Mouse (Mus musculus): ENCODE results near the gene Hist1h3g. TPM values are rescaled to one million over a fixed set of nuclear protein-coding genes. Genes with fewer than 3 reads are reported as not detected.

Hist1h3g gene
- polyA plus RNA-seq, 1 experiment from 2014 or later: 8.2 TPM

- peak overlapping the region; percentile 78 for H3K27ac ChIP-seq (ENCODE audit: low read depth, low read length)
- H3K9me3 ChIP-seq (ENCODE audit: control insufficient read depth, low read length): no peaks in the 10 kb centered on the region
- H3K4me1 ChIP-seq (ENCODE audit: control insufficient read depth, insufficient read depth, low read length): 0 out of 2 replicates have a peak, but pooled peaks cover 11% of the 10 kb centered on the region
- no peak for ATAC-seq (ENCODE audit: low FRiP score, low TSS enrichment)
- H3K27me3 ChIP-seq (ENCODE audit: control insufficient read depth, insufficient read depth, low read length): no peaks in the 10 kb centered on the region
- H3K36me3 ChIP-seq (ENCODE audit: control insufficient read depth, insufficient read depth, low read length): no peaks in the 10 kb centered on the region
- H3K4me3 ChIP-seq (ENCODE audit: low read length): peak overlapping the region; percentile 54
- 43% methylated on average over 6 of the region's 6 CpGs for WGBS
- H3K9ac ChIP-seq (ENCODE audit: low read depth, low read length): peak overlapping the region; percentile 80; the same call in 1 of the 2 replicates
- peak overlapping the region; percentile 60 for H3K4me2 ChIP-seq (replicated peaks; ENCODE audit: low read depth, low read length)
These were observed 41.9 kb downstream of the Hist1h3g start for GRCm38 (mm10) chr13:23576906-23577639.

- WGBS: 98% methylated on average over 1 of the region's 1 CpGs
- no peak for ATAC-seq (ENCODE audit: low FRiP score, low TSS enrichment)
- Histone ChIP-seq H3K27ac (ENCODE audit: low read depth, low read length) (0 out of 2 replicates have a peak overlapping the region, but pooled peaks have one; percentile 37), H3K9me3 (ENCODE audit: control insufficient read depth, low read length) (no peaks in the 10 kb centered on the region), H3K27me3 (ENCODE audit: control insufficient read depth, insufficient read depth, low read length) (no peaks in the 10 kb centered on the region), H3K4me3 (ENCODE audit: low read length) (no peak overlapping the region), H3K4me2 (replicated peaks; ENCODE audit: low read depth, low read length) (no peak overlapping the region), H3K4me1 (ENCODE audit: control insufficient read depth, insufficient read depth, low read length) (peaks cover 13% of the 10 kb centered on the region), H3K9ac (ENCODE audit: low read depth, low read length) (no peak overlapping the region), H3K36me3 (ENCODE audit: control insufficient read depth, insufficient read depth, low read length) (no peaks in the 10 kb centered on the region)
These were observed 42.6 kb downstream of the Hist1h3g start for GRCm38 (mm10) chr13:23577835-23578234.

- Histone ChIP-seq H3K27me3 (ENCODE audit: control insufficient read depth, insufficient read depth, low read length) (no peaks in the 10 kb centered on the region), H3K4me2 (replicated peaks; ENCODE audit: low read depth, low read length) (peak within 1 kb of the TSS; percentile 81), H3K9me3 (ENCODE audit: control insufficient read depth, low read length) (no peaks in the 10 kb centered on the region), H3K4me1 (ENCODE audit: control insufficient read depth, insufficient read depth, low read length) (peaks cover 20% of the 10 kb centered on the region), H3K36me3 (ENCODE audit: control insufficient read depth, insufficient read depth, low read length) (no peaks in the 10 kb centered on the region), H3K4me3 (ENCODE audit: low read length) (peak within 1 kb of the TSS; percentile 56), H3K9ac (ENCODE audit: low read depth, low read length) (peak within 1 kb of the TSS; percentile 84), H3K27ac (ENCODE audit: low read depth, low read length) (peak within 1 kb of the TSS; percentile 97)
- ATAC-seq (ENCODE audit: low FRiP score, low TSS enrichment): peak; percentile 90
- WGBS: under 1% methylated on average over 43 of the region's 43 CpGs
These were observed 46.4 kb downstream of the Hist1h3g start, which contains the start of gene Hist1h4d for GRCm38 (mm10) chr13:23581408-23582218. Gene Hist1h4d (plus strand): TSS chr13:23581598.

GRCm38 (mm10) chr13:23582219-23583056, 47.2 kb downstream of the Hist1h3g start:
- ATAC-seq (ENCODE audit: low FRiP score, low TSS enrichment): no peak
- WGBS: 12% methylated on average over 6 of the region's 6 CpGs

GRCm38 (mm10) chr13:23583387-23584068, 48.3 kb downstream of the Hist1h3g start:
- Histone ChIP-seq H3K4me2 (replicated peaks; ENCODE audit: low read depth, low read length) (no peak overlapping the region), H3K4me1 (ENCODE audit: control insufficient read depth, insufficient read depth, low read length) (peaks cover 17% of the 10 kb centered on the region), H3K9me3 (ENCODE audit: control insufficient read depth, low read length) (no peaks in the 10 kb centered on the region), H3K9ac (ENCODE audit: low read depth, low read length) (no peak overlapping the region; the same call in 1 of the 2 replicates), H3K4me3 (ENCODE audit: low read length) (no peak overlapping the region), H3K27me3 (ENCODE audit: control insufficient read depth, insufficient read depth, low read length) (no peaks in the 10 kb centered on the region), H3K27ac (ENCODE audit: low read depth, low read length) (peak overlapping the region; percentile 97), H3K36me3 (ENCODE audit: control insufficient read depth, insufficient read depth, low read length) (no peaks in the 10 kb centered on the region)
- ATAC-seq (ENCODE audit: low FRiP score, low TSS enrichment): no peak

More at GRCm38 (mm10) chr13:23582219-23583056, 47.2 kb downstream of the Hist1h3g start:
- H3K27ac ChIP-seq (ENCODE audit: low read depth, low read length): peak overlapping the region; percentile 97
- peaks cover 17% of the 10 kb centered on the region for H3K4me1 ChIP-seq (ENCODE audit: control insufficient read depth, insufficient read depth, low read length)
- H3K27me3 ChIP-seq (ENCODE audit: control insufficient read depth, insufficient read depth, low read length): no peaks in the 10 kb centered on the region
- H3K4me3 ChIP-seq (ENCODE audit: low read length): peak overlapping the region; percentile 56
- H3K4me2 ChIP-seq (replicated peaks; ENCODE audit: low read depth, low read length): peak overlapping the region; percentile 81
- no peaks in the 10 kb centered on the region for H3K36me3 ChIP-seq (ENCODE audit: control insufficient read depth, insufficient read depth, low read length)
- peak overlapping the region; percentile 84 for H3K9ac ChIP-seq (ENCODE audit: low read depth, low read length)
- H3K9me3 ChIP-seq (ENCODE audit: control insufficient read depth, low read length): no peaks in the 10 kb centered on the region

GRCm38 (mm10) chr13:23584331-23584730, 49.1 kb downstream of the Hist1h3g start:
- Histone ChIP-seq H3K27ac (ENCODE audit: low read depth, low read length) (peak overlapping the region; percentile 93), H3K9ac (ENCODE audit: low read depth, low read length) (peak overlapping the region; percentile 71), H3K4me3 (ENCODE audit: low read length) (peak overlapping the region; percentile 44), H3K27me3 (ENCODE audit: control insufficient read depth, insufficient read depth, low read length) (no peaks in the 10 kb centered on the region), H3K9me3 (ENCODE audit: control insufficient read depth, low read length) (no peaks in the 10 kb centered on the region), H3K36me3 (ENCODE audit: control insufficient read depth, insufficient read depth, low read length) (no peaks in the 10 kb centered on the region), H3K4me1 (ENCODE audit: control insufficient read depth, insufficient read depth, low read length) (peaks cover 17% of the 10 kb centered on the region), H3K4me2 (replicated peaks; ENCODE audit: low read depth, low read length) (peak overlapping the region; percentile 60)
- ATAC-seq (ENCODE audit: low FRiP score, low TSS enrichment): no peak

- H3K9ac ChIP-seq (ENCODE audit: low read depth, low read length): peak overlapping the region; percentile 71
- H3K4me1 ChIP-seq (ENCODE audit: control insufficient read depth, insufficient read depth, low read length): peaks cover 17% of the 10 kb centered on the region
- peak overlapping the region; percentile 93 for H3K27ac ChIP-seq (ENCODE audit: low read depth, low read length)
- H3K4me3 ChIP-seq (ENCODE audit: low read length): peak overlapping the region; percentile 44
- no peaks in the 10 kb centered on the region for H3K36me3 ChIP-seq (ENCODE audit: control insufficient read depth, insufficient read depth, low read length)
- peak overlapping the region; percentile 60 for H3K4me2 ChIP-seq (replicated peaks; ENCODE audit: low read depth, low read length)
- H3K27me3 ChIP-seq (ENCODE audit: control insufficient read depth, insufficient read depth, low read length): no peaks in the 10 kb centered on the region
- ATAC-seq (ENCODE audit: low FRiP score, low TSS enrichment): no peak
- under 1% methylated on average over 21 of the region's 21 CpGs for WGBS
- H3K9me3 ChIP-seq (ENCODE audit: control insufficient read depth, low read length): no peaks in the 10 kb centered on the region
These were observed 49.8 kb downstream of the Hist1h3g start for GRCm38 (mm10) chr13:23585029-23585441.
